ENCODE assay signal across 24 mouse cellular contexts in genomic region chr9:77926151-77926550, GRCm38 (mm10).
"Had no signal": no experiment of that assay in that cellular context is flagged by ENCODE, and none has a peak within 500 bp of the region (broad histone marks: within the 10 kb centered on the region; RNA-seq: fewer than 3 reads in every experiment).

No protein-coding gene starts in this region.

- H3K9ac ChIP-seq: heart, embryonic 12.5 days; heart, embryonic 15.5 days; hindbrain, embryonic 13.5 days; hindbrain, embryonic 15.5 days; kidney, embryonic 15.5 days; limb, embryonic 13.5 days; limb, embryonic 15.5 days; liver, embryonic 12.5 days; liver, embryonic 14.5 days had no signal

- DNase-seq: gastrocnemius, postnatal 14 days; gastrocnemius, postnatal 36 days; heart, adult 2 months; heart, postnatal 14 days; heart, postnatal 36 days; kidney, adult 11 months; kidney, adult 2 months; kidney, adult 9 months; kidney, postnatal 14 days; kidney, postnatal 36 days; layer of hippocampus, adult 9-11 months; layer of hippocampus, postnatal 36 days; left cerebral cortex, postnatal 4 days had no signal

- H3K27ac ChIP-seq: heart, adult 2 months; hindbrain, embryonic 13.5 days; hindbrain, embryonic 15.5 days; hindbrain, postnatal 0 days; kidney, embryonic 15.5 days; kidney, postnatal 0 days; limb, embryonic 13.5 days; limb, embryonic 15.5 days; liver, embryonic 12.5 days; liver, embryonic 14.5 days had no signal

- H3K4me3 ChIP-seq: heart, adult 2 months; heart, embryonic 12.5 days; heart, embryonic 15.5 days; hindbrain, embryonic 13.5 days; hindbrain, embryonic 15.5 days; kidney, embryonic 15.5 days; limb, embryonic 13.5 days; limb, embryonic 15.5 days; liver, embryonic 12.5 days had no signal

- H3K36me3 ChIP-seq: heart, embryonic 12.5 days; heart, embryonic 15.5 days; hindbrain, embryonic 13.5 days; hindbrain, embryonic 15.5 days; kidney, embryonic 15.5 days; limb, embryonic 13.5 days; limb, embryonic 15.5 days had no signal

- H3K27me3 ChIP-seq: heart, embryonic 12.5 days; heart, embryonic 15.5 days; hindbrain, embryonic 13.5 days; hindbrain, embryonic 15.5 days; kidney, embryonic 15.5 days; limb, embryonic 13.5 days; limb, embryonic 15.5 days; liver, embryonic 12.5 days had no signal

- H3K9me3 ChIP-seq: heart, embryonic 12.5 days; heart, embryonic 15.5 days; hindbrain, embryonic 13.5 days; hindbrain, embryonic 15.5 days; kidney, embryonic 15.5 days; limb, embryonic 13.5 days; limb, embryonic 15.5 days; liver, embryonic 12.5 days had no signal
